Mouse (Mus musculus): ENCODE measurements around the gene Rnf40. TPM values are rescaled to one million over a fixed set of nuclear protein-coding genes. Genes with fewer than 3 reads are reported as not detected.

Gene Rnf40
- 50.3 and 56.7 TPM in 2 replicates for polyA plus RNA-seq (2015; fragmentation: Nextera tagmentation; extraction: Ambion mirVana)

DNA sequence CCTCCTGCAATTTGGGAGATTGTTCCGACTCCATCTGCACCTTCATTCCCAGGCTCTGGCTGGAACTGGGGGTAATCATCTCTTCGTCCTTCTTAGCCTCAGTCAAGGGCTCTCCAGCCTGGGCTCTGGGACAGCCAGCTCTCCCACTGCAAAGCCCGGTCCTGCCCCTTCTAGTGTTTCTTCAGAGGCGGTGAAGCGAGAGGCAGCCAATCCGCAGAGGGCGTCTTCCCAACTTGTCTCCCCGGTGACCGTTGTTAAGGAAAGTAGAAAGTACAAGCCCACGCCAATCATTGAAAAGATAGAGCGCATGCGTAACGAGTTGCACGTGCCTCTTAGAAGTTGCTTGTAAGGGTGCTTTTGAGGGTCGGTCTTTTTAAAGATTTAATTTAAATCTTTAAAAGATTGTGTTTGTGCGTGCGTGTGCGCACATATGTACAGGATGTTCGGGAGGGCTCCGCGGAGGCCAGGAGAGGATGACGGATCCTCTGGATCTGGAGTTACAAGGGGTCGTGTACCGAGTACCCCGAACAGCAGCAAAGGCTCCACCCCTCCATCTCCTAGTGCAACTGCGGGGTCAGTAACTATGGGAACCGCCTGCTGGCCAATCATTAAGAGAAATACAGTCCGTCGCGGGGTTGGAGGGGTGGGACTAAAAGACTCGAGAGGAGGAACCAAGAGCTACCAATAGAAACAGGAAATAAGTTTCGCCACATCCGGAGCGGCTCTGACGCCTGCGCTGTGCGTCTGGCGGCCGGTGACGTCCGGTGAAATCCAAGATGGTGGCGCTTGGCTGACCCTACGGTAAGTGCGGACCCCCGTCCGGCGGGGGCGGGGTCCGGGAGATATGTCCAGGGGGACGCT, at the start of gene Rnf40, which contains the start of gene Ccdc189:
Rnf40 (plus strand) TSS at position 757 of the 861 bp plus-strand sequence.
Ccdc189 (minus strand) TSS at position 585 of the 861 bp plus-strand sequence.
- peaks cover 36% of the 10 kb centered on the region for H3K36me3 ChIP-seq (ENCODE audit: control insufficient read depth, insufficient read depth, low read length)
- under 1% methylated on average over 50 of the region's 50 CpGs for WGBS

DNA sequence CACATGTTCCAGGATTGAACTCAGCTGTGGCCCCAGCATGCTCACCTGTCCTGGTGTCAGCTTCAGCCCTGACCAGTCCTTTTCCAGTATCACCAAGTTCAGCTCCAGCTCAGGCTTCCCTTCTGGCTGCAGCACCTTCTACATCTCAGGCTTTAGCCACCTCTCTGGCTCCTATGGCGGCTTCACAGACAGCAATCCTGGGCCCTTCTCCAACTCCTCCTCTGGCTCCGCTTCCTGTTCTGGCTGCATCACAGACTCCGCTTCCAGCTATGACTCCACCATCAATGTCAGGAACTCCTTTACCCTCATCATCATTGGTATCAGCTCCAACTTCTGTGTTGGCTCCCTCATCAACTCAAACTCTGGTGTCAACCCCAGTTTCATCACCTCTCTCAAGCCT, 46.9 kb upstream of the Rnf40 start:
- WGBS: 98% methylated on average over 3 of the region's 3 CpGs
- no peak overlapping the region for H3K4me2 ChIP-seq (ENCODE audit: low read length)
- peaks cover 72% of the 10 kb centered on the region for H3K36me3 ChIP-seq (ENCODE audit: control insufficient read depth, insufficient read depth, low read length)
- H3K9ac ChIP-seq (ENCODE audit: low read depth, low read length): no peak overlapping the region
- ATAC-seq: no peak
- no peaks in the 10 kb centered on the region for H3K27me3 ChIP-seq (ENCODE audit: control insufficient read depth, insufficient read depth, low read depth, low read length)
- H3K9me3 ChIP-seq (replicated peaks; ENCODE audit: control insufficient read depth, low read length, poor library complexity, severe bottlenecking): no peaks in the 10 kb centered on the region
- H3K4me3 ChIP-seq (ENCODE audit: low read depth, low read length): no peak overlapping the region
- no peak overlapping the region for H3K27ac ChIP-seq (ENCODE audit: low read length)
- peaks cover 3% of the 10 kb centered on the region; the same call in 1 of the 2 replicates for H3K4me1 ChIP-seq (ENCODE audit: control insufficient read depth, insufficient read depth, low read length)

More for the DNA sequence above, at the start of gene Rnf40, which contains the start of gene Ccdc189:
- Histone ChIP-seq H3K9me3 (replicated peaks; ENCODE audit: control insufficient read depth, low read length, poor library complexity, severe bottlenecking) (no peaks in the 10 kb centered on the region), H3K4me1 (ENCODE audit: control insufficient read depth, insufficient read depth, low read length) (peaks cover 16% of the 10 kb centered on the region), H3K4me2 (ENCODE audit: low read length) (peak within 1 kb of the TSS; percentile 96), H3K9ac (ENCODE audit: low read depth, low read length) (peak within 1 kb of the TSS; percentile 82), H3K4me3 (ENCODE audit: low read depth, low read length) (peak within 1 kb of the TSS; percentile 92), H3K27me3 (ENCODE audit: control insufficient read depth, insufficient read depth, low read depth, low read length) (no peaks in the 10 kb centered on the region), H3K27ac (ENCODE audit: low read length) (peak within 1 kb of the TSS; percentile 72)
- peak; percentile 97 for ATAC-seq

DNA sequence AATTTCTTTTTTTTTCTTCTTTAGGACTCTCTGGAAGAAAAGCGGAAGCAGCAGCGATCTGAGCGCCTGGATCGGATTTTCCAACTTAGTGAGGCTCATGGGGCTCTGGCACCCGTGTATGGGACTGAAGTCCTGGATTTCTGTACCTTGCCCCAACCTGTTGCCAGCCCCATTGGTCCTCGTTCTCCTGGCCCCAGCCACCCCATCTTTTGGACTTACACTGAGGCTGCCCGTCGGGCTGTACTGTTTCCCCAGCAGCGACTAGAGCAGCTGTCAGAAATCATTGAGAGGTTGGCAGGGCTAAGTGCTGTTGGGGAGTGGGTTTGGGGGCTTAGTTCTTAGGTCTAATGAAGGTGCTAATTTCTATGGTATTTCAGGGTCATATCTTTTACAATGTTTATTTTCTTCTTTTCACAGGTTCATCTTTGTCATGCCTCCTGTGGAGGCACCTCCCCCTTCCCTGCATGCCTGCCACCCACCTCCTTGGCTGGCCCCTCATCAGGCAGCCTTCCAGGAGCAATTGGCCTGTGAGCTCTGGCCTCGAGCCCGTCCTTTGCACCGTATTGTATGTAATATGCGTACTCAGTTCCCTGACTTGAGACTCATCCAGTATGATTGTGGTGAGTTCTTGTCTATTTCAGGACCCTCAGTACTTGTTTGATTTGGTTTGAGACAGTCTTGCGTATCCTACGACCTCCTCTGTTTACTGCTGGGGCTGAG, 39.3 kb upstream of the Rnf40 start:
- Histone ChIP-seq H3K9me3 (replicated peaks; ENCODE audit: control insufficient read depth, low read length, poor library complexity, severe bottlenecking) (no peaks in the 10 kb centered on the region), H3K9ac (ENCODE audit: low read depth, low read length) (no peak overlapping the region), H3K4me3 (ENCODE audit: low read depth, low read length) (no peak overlapping the region), H3K27me3 (ENCODE audit: control insufficient read depth, insufficient read depth, low read depth, low read length) (no peaks in the 10 kb centered on the region), H3K4me2 (ENCODE audit: low read length) (no peak overlapping the region), H3K27ac (ENCODE audit: low read length) (no peak overlapping the region), H3K4me1 (ENCODE audit: control insufficient read depth, insufficient read depth, low read length) (peaks cover under 1% of the 10 kb centered on the region; the same call in 1 of the 2 replicates), H3K36me3 (ENCODE audit: control insufficient read depth, insufficient read depth, low read length) (peaks cover 36% of the 10 kb centered on the region)
- no peak for ATAC-seq
- whole genome bisulfite sequencing: 91% methylated on average over 15 of the region's 15 CpGs

DNA sequence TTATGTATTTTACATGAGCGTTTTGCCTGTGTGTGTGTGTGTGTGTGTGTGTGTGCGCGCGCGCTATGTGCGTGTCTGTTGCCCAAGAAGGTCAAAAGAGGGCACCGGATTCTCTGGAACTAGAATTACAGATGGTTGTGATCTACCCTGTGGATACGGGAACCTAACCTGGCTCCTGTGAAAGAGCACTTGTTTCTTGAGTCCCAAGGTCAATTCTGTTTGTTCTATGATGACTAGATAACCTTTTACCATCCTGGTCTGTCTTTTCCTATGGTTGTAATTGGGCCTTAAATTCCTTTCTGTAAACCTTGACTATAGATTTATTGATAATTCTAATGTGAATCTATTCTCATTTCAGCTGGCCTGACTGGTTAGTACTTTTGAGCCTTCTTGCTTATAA, 37.0 kb upstream of the Rnf40 start:
- WGBS: 96% methylated on average over 8 of the region's 8 CpGs

DNA sequence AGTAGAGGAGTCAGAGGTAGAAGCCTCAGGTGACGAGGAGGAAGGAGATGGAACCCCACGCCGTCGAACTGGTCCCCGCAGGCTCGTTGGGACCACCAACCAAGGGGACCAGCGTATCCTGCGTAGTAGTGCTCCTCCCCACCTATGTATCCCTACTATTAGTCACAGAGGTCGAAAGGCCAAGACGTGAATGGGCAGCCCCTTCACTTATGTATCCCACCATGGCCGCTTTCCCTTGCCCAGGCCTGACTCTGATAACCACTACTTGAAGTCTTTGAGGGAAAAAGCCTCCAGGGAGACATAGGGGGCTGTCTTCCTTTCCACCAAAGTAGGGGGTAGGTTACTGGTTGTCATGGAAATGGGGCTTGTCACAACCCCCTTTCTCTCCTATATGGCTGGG, 28.0 kb upstream of the Rnf40 start:
- no peak for ATAC-seq
- H3K36me3 ChIP-seq (ENCODE audit: control insufficient read depth, insufficient read depth, low read length): peaks cover 44% of the 10 kb centered on the region
- WGBS: 97% methylated on average over 11 of the region's 11 CpGs
- no peak overlapping the region for H3K27ac ChIP-seq (ENCODE audit: low read length)
- no peaks in the 10 kb centered on the region for H3K9me3 ChIP-seq (replicated peaks; ENCODE audit: control insufficient read depth, low read length, poor library complexity, severe bottlenecking)
- no peaks in the 10 kb centered on the region for H3K4me1 ChIP-seq (ENCODE audit: control insufficient read depth, insufficient read depth, low read length)
- H3K9ac ChIP-seq (ENCODE audit: low read depth, low read length): no peak overlapping the region
- H3K27me3 ChIP-seq (ENCODE audit: control insufficient read depth, insufficient read depth, low read depth, low read length): no peaks in the 10 kb centered on the region
- no peak overlapping the region for H3K4me2 ChIP-seq (ENCODE audit: low read length)
- no peak overlapping the region for H3K4me3 ChIP-seq (ENCODE audit: low read depth, low read length)

More for the DNA sequence above, 37.0 kb upstream of the Rnf40 start:
- Histone ChIP-seq H3K4me3 (ENCODE audit: low read depth, low read length) (no peak overlapping the region), H3K27me3 (ENCODE audit: control insufficient read depth, insufficient read depth, low read depth, low read length) (no peaks in the 10 kb centered on the region), H3K4me1 (ENCODE audit: control insufficient read depth, insufficient read depth, low read length) (no peaks in the 10 kb centered on the region), H3K27ac (ENCODE audit: low read length) (no peak overlapping the region), H3K9ac (ENCODE audit: low read depth, low read length) (no peak overlapping the region), H3K4me2 (ENCODE audit: low read length) (no peak overlapping the region), H3K36me3 (ENCODE audit: control insufficient read depth, insufficient read depth, low read length) (peaks cover 38% of the 10 kb centered on the region), H3K9me3 (replicated peaks; ENCODE audit: control insufficient read depth, low read length, poor library complexity, severe bottlenecking) (no peaks in the 10 kb centered on the region)
- no peak for ATAC-seq

DNA sequence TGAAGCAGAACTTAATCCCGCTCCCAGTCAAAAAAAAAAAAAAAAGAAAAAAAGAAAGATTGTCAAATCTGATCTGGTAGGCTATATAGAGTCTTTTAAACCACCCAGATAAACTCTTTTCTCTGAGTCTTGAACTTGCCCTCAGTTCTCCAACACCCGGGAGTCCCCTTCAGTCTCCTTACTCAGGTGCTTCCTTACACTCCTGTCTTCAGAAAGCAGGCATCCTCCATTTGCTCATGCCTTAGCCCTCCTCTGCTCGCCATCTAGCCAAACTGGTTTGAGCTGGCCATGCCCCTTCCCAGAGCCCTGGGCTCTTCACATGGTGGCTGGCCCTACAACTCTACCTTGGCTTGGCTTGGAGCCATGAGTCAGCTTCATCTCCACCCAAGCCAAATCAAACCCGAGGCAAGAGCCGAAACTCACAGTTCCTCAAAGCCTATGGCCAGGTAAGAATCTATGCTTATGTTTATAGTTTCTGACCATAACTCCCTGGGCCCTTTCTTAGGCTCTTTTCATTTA, 27.2 kb upstream of the Rnf40 start, which contains the start of gene Tmem265:
Tmem265 (plus strand) TSS at position 51 of the 519 bp plus-strand sequence.
- Histone ChIP-seq H3K4me3 (ENCODE audit: low read depth, low read length) (no peak within 1 kb of the TSS), H3K27ac (ENCODE audit: low read length) (no peak within 1 kb of the TSS), H3K4me1 (ENCODE audit: control insufficient read depth, insufficient read depth, low read length) (no peaks in the 10 kb centered on the region), H3K36me3 (ENCODE audit: control insufficient read depth, insufficient read depth, low read length) (peaks cover 45% of the 10 kb centered on the region), H3K9ac (ENCODE audit: low read depth, low read length) (no peak within 1 kb of the TSS), H3K9me3 (replicated peaks; ENCODE audit: control insufficient read depth, low read length, poor library complexity, severe bottlenecking) (no peaks in the 10 kb centered on the region), H3K27me3 (ENCODE audit: control insufficient read depth, insufficient read depth, low read depth, low read length) (no peaks in the 10 kb centered on the region), H3K4me2 (ENCODE audit: low read length) (no peak within 1 kb of the TSS)
- 92% methylated on average over 5 of the region's 5 CpGs for WGBS
- no peak for ATAC-seq

DNA sequence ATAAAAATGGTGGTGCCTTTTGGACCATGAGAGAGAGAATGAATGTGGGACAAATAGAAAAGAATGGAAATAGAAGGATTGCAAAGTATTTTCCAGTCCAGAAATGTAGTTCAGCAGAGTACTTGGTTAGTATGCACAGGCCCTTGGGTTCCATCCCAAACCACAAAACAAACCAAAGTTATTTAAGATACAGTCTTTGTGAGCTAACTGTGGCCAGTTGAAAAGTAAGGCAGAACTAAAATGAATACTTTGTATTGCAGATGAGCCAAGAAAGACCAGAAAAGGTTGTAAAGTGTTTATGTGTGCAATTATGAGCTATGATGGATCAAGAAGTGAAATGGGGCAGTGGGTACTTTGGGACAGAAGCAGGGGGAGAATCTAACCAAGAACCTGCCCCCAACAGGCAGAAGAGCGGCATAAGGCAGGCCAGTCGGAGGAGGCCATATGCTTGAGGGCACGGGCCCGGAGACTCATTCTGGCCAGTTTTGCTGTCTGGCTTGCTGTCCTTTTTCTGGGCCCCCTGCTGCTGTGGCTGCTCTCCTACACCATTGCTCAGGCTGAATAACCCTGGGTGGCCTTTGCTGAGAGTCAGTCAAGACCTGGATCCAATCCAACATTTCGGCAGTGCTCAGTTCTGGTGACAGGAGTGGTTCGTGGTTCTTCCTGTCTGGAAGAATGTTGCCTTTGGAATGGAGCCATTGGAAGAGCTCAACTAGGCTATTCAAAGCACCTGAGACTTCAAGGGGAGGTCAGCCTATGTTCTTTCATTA, 24.0 kb upstream of the Rnf40 start:
- Histone ChIP-seq H3K4me1 (ENCODE audit: control insufficient read depth, insufficient read depth, low read length) (no peaks in the 10 kb centered on the region), H3K4me3 (ENCODE audit: low read depth, low read length) (no peak overlapping the region), H3K4me2 (ENCODE audit: low read length) (no peak overlapping the region), H3K27me3 (ENCODE audit: control insufficient read depth, insufficient read depth, low read depth, low read length) (no peaks in the 10 kb centered on the region), H3K27ac (ENCODE audit: low read length) (no peak overlapping the region), H3K9me3 (replicated peaks; ENCODE audit: control insufficient read depth, low read length, poor library complexity, severe bottlenecking) (no peaks in the 10 kb centered on the region), H3K9ac (ENCODE audit: low read depth, low read length) (no peak overlapping the region), H3K36me3 (ENCODE audit: control insufficient read depth, insufficient read depth, low read length) (peaks cover 22% of the 10 kb centered on the region)
- no peak for ATAC-seq
- 83% methylated on average over 6 of the region's 6 CpGs for WGBS

DNA sequence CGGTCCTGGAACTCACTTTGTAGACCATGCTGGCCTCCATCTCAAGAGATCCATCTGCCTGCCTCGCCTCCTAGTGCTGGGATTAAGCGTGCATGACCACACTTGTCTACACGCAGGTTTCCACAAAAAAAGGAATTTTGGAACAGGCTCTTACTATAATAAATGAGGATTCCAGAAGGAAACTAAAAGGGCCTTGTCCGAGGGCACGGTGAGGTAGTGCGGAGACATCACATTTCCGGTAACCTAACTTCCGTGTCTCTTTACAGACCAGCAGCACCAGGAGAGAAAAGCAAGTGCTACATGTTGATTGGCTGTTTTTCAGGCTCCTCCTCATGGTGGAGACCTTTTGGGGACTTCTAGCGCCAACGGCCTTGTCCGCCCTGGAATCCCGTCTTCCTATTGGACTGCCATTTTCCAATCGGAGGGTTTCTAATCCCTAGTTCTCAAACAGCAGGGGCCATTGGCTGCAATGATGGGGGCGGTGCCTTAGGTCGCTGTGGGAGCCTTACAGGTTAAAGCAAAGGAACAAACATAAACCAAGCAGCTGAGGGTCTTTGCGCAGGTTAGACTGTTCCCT, 15.6 kb upstream of the Rnf40 start, which contains the start of gene Phkg2:
Phkg2 (plus strand) TSS at position 446 of the 577 bp plus-strand sequence.
- peak within 1 kb of the TSS; percentile 93 for H3K4me2 ChIP-seq (ENCODE audit: low read length)
- WGBS: under 1% methylated on average over 17 of the region's 17 CpGs
- H3K4me3 ChIP-seq (ENCODE audit: low read depth, low read length): peak within 1 kb of the TSS; percentile 72
- peaks cover 20% of the 10 kb centered on the region for H3K4me1 ChIP-seq (ENCODE audit: control insufficient read depth, insufficient read depth, low read length)
- H3K9me3 ChIP-seq (replicated peaks; ENCODE audit: control insufficient read depth, low read length, poor library complexity, severe bottlenecking): no peaks in the 10 kb centered on the region
- no peaks in the 10 kb centered on the region for H3K27me3 ChIP-seq (ENCODE audit: control insufficient read depth, insufficient read depth, low read depth, low read length)
- peaks cover 8% of the 10 kb centered on the region for H3K36me3 ChIP-seq (ENCODE audit: control insufficient read depth, insufficient read depth, low read length)
- peak within 1 kb of the TSS; percentile 85 for H3K9ac ChIP-seq (ENCODE audit: low read depth, low read length)
- peak; percentile 98 for ATAC-seq
- peak within 1 kb of the TSS; percentile 84 for H3K27ac ChIP-seq (ENCODE audit: low read length)

Measured in midbrain, embryonic 16.5 days (tissue).